Mouse (Mus musculus): Measurements from ENCODE around the gene Kcnk6.

DNA sequence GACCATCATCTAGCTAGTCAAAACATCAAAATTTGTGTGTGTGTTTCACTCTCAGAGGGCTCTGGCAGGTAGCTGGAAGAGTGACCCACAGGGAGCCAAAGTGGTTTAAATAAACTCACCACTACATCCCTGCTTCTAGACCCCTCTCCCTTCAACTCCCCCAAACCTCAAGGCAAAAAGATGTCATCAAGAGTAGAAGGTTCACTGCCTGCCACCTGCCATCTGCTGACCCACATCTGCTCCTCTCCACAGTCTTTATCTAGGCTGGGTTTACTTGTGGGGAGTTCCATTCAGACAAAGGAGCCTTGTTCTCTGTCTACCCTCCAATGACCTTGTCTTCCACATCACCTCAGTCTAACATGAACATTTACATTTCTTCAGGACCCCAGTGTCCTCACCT is 46.9 kb upstream of the Kcnk6 start:
- TF ChIP-seq EP300 (IDR thresholded peaks at IDR 0.05; ENCODE audit: low read depth in 1 of 2, low read length in 2 of 2) (no peak), CHD1 (IDR thresholded peaks at IDR 0.05; ENCODE audit: low read depth, low read length) (no peak), CTCF (IDR thresholded peaks at IDR 0.05 in 2 of 3, conservative IDR thresholded peaks at IDR 0.05 in 1 of 3; ENCODE audit: control insufficient read depth in 1 of 3, insufficient read depth in 1 of 3, low read depth in 2 of 3, low read length in 3 of 3, poor library complexity in 1 of 3, severe bottlenecking in 1 of 3) (no peak), POLR2A (IDR thresholded peaks at IDR 0.05; ENCODE audit: control insufficient read depth in 1 of 2, insufficient read depth in 1 of 2, low read depth in 1 of 2, low read length in 2 of 2, poor library complexity in 1 of 2) (no peak), BHLHE40 (IDR thresholded peaks at IDR 0.05; ENCODE audit: borderline replicate concordance, low read depth, low read length) (no peak), MAX (IDR thresholded peaks at IDR 0.05; ENCODE audit: low read length) (no peak), RCOR1 (IDR thresholded peaks at IDR 0.05; ENCODE audit: low read depth, low read length) (no peak)
